Mouse (Mus musculus): Measurements from ENCODE around the gene Kpna6.

Gene Kpna6

GRCm38 (mm10) chr4:129618786-129619691 is 53.5 kb downstream of the Kpna6 start, which contains the start of gene Iqcc:
Gene Iqcc, minus strand, starts transcription at chr4:129619099.
- DNase-seq (ENCODE audit: inconsistent age in 2 of 2, low spot score in 1 of 2), result peak; percentile 98

- peak in 1 of 2 experiments; percentile 51 for DNase-seq (ENCODE audit: inconsistent age in 2 of 2, low spot score in 1 of 2)
Observed at GRCm38 (mm10) chr4:129618031-129618430, 54.5 kb downstream of the Kpna6 start.

DNA sequence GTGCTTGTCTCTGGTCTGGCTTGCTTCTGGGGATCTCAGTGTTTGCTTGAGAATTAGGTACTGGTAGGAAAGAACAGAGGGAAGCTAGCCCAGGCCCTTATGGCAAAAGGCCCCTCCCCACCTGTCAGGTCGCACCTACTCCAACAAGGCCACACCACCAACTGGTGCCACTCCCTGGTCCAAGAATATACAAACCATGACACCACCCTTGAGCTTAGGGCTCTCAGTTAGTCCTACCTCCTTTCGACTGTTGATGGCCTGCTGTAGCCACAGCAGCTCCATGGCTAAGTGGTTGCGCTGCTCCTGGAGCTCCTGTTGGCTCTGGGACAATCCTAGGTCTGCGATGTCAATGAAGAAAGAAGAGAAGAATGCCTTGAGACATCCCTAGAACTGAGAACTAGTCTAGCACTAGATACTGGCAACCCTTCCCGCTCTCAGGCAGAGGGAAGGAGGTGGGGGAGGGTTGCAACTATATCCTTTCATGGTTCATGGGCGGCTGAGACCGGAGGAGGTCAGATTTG is 55.4 kb downstream of the Kpna6 start:
- DNase-seq (ENCODE audit: inconsistent age in 2 of 2, low spot score in 1 of 2), result peak in 1 of 2 experiments; percentile 31

- peak in 1 of 2 experiments; percentile 29 for DNase-seq (ENCODE audit: inconsistent age in 2 of 2, low spot score in 1 of 2)
Observed at GRCm38 (mm10) chr4:129616631-129617030, 55.9 kb downstream of the Kpna6 start.

- DNase-seq (ENCODE audit: inconsistent age in 2 of 2, low spot score in 1 of 2), result peak in 1 of 2 experiments; percentile 29
Observed at GRCm38 (mm10) chr4:129615801-129616290, 56.7 kb downstream of the Kpna6 start.

DNA sequence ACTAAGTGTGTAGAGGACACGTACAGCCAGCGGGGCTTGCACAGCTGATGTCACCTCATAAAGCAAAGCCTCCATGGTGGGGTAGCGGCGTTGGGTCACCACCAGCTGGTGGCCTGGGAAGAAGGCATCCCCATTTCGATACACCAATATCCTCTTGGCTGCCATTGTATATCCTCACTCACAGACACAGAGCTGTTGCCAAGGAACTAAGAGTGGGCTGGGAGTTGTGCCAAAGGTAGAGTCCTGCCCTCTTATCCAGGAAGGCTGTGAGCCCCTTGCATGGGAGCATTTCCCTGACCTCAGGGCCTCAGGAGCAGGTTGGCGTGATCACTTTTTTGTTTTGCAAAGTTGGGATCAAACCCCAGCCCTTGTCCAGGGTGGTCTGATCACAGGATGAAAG is 58.5 kb downstream of the Kpna6 start, which contains the start of gene Dcdc2b:
Gene Dcdc2b, minus strand, starts transcription at position 165 of the 400 bp plus-strand sequence.
- peak in 1 of 2 experiments; percentile 31 for DNase-seq (ENCODE audit: inconsistent age in 2 of 2, low spot score in 1 of 2)

DNA sequence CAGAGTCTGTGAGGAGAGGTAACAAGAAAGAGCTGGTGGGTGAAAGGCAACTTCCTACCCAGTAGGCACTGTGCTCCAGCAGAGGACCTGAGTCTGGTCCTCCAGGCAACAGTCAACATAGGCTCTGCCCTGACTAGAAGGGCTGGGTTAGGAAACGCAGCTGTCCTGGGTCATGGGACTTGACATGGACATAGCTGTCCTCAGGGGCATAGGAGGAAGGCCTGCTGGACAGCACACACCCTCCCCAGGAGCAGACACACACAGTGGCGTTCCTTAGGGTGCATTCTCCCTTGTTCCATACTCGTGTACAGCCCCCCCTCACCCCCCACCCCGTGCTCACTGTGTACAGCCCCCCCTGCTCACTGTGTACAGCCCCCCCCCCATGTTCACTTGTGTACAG is 62.1 kb downstream of the Kpna6 start:
- DNase-seq (ENCODE audit: inconsistent age in 2 of 2, low spot score in 1 of 2), result no peak

GRCm38 (mm10) chr4:129610026-129610425 is 62.5 kb downstream of the Kpna6 start:
- no peak for DNase-seq (ENCODE audit: inconsistent age in 2 of 2, low spot score in 1 of 2)

- no peak for DNase-seq (ENCODE audit: inconsistent age in 2 of 2, low spot score in 1 of 2)
Observed at GRCm38 (mm10) chr4:129609139-129609631, 63.4 kb downstream of the Kpna6 start.

- peak; percentile 80 to 91 for DNase-seq (ENCODE audit: inconsistent age in 2 of 2, low spot score in 1 of 2)
Observed at GRCm38 (mm10) chr4:129608426-129609025, 64.0 kb downstream of the Kpna6 start.

- peak; percentile 88 to 95 for DNase-seq (ENCODE audit: inconsistent age in 2 of 2, low spot score in 1 of 2)
Observed at GRCm38 (mm10) chr4:129600233-129601158, 72.1 kb downstream of the Kpna6 start, which contains the start of the genes Eif3i and Tmem234. Gene Eif3i, minus strand, starts transcription at chr4:129600648. Gene Tmem234, plus strand, starts transcription at chr4:129600668.

Data from adrenal gland, adult (tissue).